ENCODE assay signal across 16 mouse cellular contexts in the genomic region with DNA sequence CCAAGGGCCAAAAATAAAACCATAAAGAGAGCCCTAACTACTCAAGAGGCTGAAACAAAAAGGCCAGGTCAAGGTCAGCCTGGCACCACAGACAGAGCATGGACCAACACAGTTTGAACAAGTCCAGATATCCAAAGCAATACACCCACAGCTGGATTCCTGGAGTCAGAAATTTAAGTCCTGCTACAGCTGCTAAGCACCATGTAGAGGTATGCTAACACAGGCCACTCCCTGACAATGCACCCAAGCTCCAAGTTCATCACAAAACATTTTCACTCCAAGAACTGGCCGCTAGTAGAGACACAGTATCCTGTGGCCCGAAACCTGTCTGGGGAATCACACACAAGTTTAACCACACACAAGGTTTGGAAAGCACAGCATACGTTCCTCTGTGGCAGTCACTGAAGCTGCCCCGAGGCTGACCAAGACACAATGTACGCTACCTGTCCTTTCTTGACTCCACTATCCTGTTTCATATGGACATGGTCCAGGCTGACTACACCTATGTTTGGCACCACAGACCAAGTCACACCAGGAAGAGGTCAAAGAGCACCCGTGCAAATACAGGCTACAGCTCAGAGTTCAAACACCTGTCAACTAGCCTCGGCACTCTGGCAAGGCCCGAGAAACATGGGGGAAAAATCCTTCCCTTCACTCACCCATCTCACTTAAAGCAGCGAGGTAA. TPM values are rescaled to one million over a fixed set of nuclear protein-coding genes. Genes with fewer than 3 reads are reported as not detected.
DNase-seq lines count a peak whose midpoint lies in the region; ATAC-seq lines count a peak whose summit lies in the region.
"Had no signal": no experiment of that assay in that cellular context is flagged by ENCODE, and none has a peak within 500 bp of the region (broad histone marks: within the 10 kb centered on the region; RNA-seq: fewer than 3 reads in every experiment).

No protein-coding gene starts in this region.

- H3K9me3 ChIP-seq in heart, embryonic 12.5 days (replicated peaks) = no peaks in the 10 kb centered on the region
- H3K9me3 ChIP-seq in kidney, embryonic 14.5 days (ENCODE audit: control insufficient read depth, low read length) = no peaks in the 10 kb centered on the region
- no peaks in the 10 kb centered on the region for H3K9me3 ChIP-seq in liver, embryonic 16.5 days (replicated peaks; ENCODE audit: control insufficient read depth, low read length)
- no peaks in the 10 kb centered on the region for H3K9me3 ChIP-seq in neural tube, embryonic 15.5 days (replicated peaks)
- H3K9me3 ChIP-seq: embryonic facial prominence, embryonic 12.5 days; G1E; limb, embryonic 12.5 days; midbrain, embryonic 10.5 days had no signal

- peak overlapping the region; percentile 55 for H3K27ac ChIP-seq in heart, embryonic 12.5 days (ENCODE audit: poor library complexity, severe bottlenecking)
- no peak overlapping the region for H3K27ac ChIP-seq in kidney, embryonic 14.5 days (ENCODE audit: low read depth, low read length)
- peak overlapping the region; percentile 57; the same call in 1 of the 2 replicates for H3K27ac ChIP-seq in liver, embryonic 16.5 days (ENCODE audit: low read length)
- no peak overlapping the region for H3K27ac ChIP-seq in neural tube, embryonic 15.5 days (replicated peaks)
- H3K27ac ChIP-seq: embryonic facial prominence, embryonic 12.5 days; forebrain, embryonic 10.5 days; limb, embryonic 12.5 days; midbrain, embryonic 10.5 days had no signal

- H3K27me3 ChIP-seq in heart, embryonic 12.5 days (replicated peaks) = no peaks in the 10 kb centered on the region
- H3K27me3 ChIP-seq in kidney, embryonic 14.5 days (ENCODE audit: control insufficient read depth, insufficient read depth, low read length) = no peaks in the 10 kb centered on the region
- H3K27me3 ChIP-seq in liver, embryonic 16.5 days (ENCODE audit: control insufficient read depth, insufficient read depth, low read depth, low read length) = no peaks in the 10 kb centered on the region
- H3K27me3 ChIP-seq in neural tube, embryonic 15.5 days (replicated peaks) = no peaks in the 10 kb centered on the region
- H3K27me3 ChIP-seq: embryonic facial prominence, embryonic 12.5 days; limb, embryonic 12.5 days had no signal

- no peak overlapping the region for H3K9ac ChIP-seq in heart, embryonic 12.5 days
- H3K9ac ChIP-seq in kidney, embryonic 14.5 days (ENCODE audit: low read depth, low read length) = no peak overlapping the region
- H3K9ac ChIP-seq in liver, embryonic 16.5 days (ENCODE audit: low read depth, low read length) = no peak overlapping the region
- H3K9ac ChIP-seq in neural tube, embryonic 15.5 days (replicated peaks) = no peak overlapping the region
- H3K9ac ChIP-seq: embryonic facial prominence, embryonic 12.5 days; limb, embryonic 12.5 days had no signal

- no peak for DNase-seq in heart, adult 18-20 months
- peak; percentile 31 to 42 for DNase-seq in kidney, adult 8-10 months
- peak; percentile 83 for DNase-seq in gonadal fat pad, adult 2 months (ENCODE audit: low read depth)
- DNase-seq: adrenal gland, postnatal 25 days; lung, postnatal 14 days; thymus, adult 2 months had no signal

- H3K36me3 ChIP-seq in heart, embryonic 12.5 days = peaks cover 43% of the 10 kb centered on the region
- peaks cover 19% of the 10 kb centered on the region; the same call in 1 of the 2 replicates for H3K36me3 ChIP-seq in kidney, embryonic 14.5 days (ENCODE audit: control insufficient read depth, insufficient read depth, low read length)
- H3K36me3 ChIP-seq in liver, embryonic 16.5 days (ENCODE audit: control insufficient read depth, insufficient read depth) = peaks cover 6% of the 10 kb centered on the region; the same call in 1 of the 2 replicates
- H3K36me3 ChIP-seq in neural tube, embryonic 15.5 days = peaks cover 20% of the 10 kb centered on the region

- no peak overlapping the region for H3K4me3 ChIP-seq in heart, embryonic 12.5 days
- H3K4me3 ChIP-seq in kidney, embryonic 14.5 days (ENCODE audit: low read length) = no peak overlapping the region
- H3K4me3 ChIP-seq in liver, embryonic 16.5 days (ENCODE audit: low read depth, low read length) = no peak overlapping the region
- no peak overlapping the region for H3K4me3 ChIP-seq in neural tube, embryonic 15.5 days (replicated peaks)
- H3K4me3 ChIP-seq: embryonic facial prominence, embryonic 12.5 days; forebrain, embryonic 10.5 days; limb, embryonic 12.5 days; midbrain, embryonic 10.5 days had no signal

- ATAC-seq in heart, embryonic 12.5 days (ENCODE audit: insufficient number of reproducible peaks, low FRiP score) = no peak
- no peak for ATAC-seq in kidney, embryonic 14.5 days (ENCODE audit: low FRiP score, low TSS enrichment)
- peak; percentile 72 for ATAC-seq in liver, embryonic 16.5 days (ENCODE audit: low read depth)
- no peak for ATAC-seq in neural tube, embryonic 15.5 days (ENCODE audit: low FRiP score)
- ATAC-seq in frontal cortex, adult (ENCODE audit: low TSS enrichment) = no peak

- no peak overlapping the region for H3K4me2 ChIP-seq in heart, embryonic 12.5 days
- H3K4me2 ChIP-seq in kidney, embryonic 14.5 days (replicated peaks; ENCODE audit: low read depth, low read length) = no peak overlapping the region
- no peak overlapping the region for H3K4me2 ChIP-seq in liver, embryonic 16.5 days (ENCODE audit: low read depth, low read length)
- no peak overlapping the region for H3K4me2 ChIP-seq in neural tube, embryonic 15.5 days
- H3K4me2 ChIP-seq: embryonic facial prominence, embryonic 12.5 days; limb, embryonic 12.5 days had no signal

- 87% methylated on average over 9 of the region's 9 CpGs for WGBS in heart, embryonic 12.5 days
- 95% methylated on average over 9 of the region's 9 CpGs for WGBS in kidney, embryonic 14.5 days
- WGBS in liver, embryonic 16.5 days (ENCODE audit: insufficient replicate concordance) = 74% methylated on average over 9 of the region's 9 CpGs
- 98% methylated on average over 9 of the region's 9 CpGs for WGBS in neural tube, embryonic 15.5 days

- H3K4me1 ChIP-seq in heart, embryonic 12.5 days (replicated peaks) = peaks cover 34% of the 10 kb centered on the region
- no peaks in the 10 kb centered on the region for H3K4me1 ChIP-seq in kidney, embryonic 14.5 days (ENCODE audit: control insufficient read depth, insufficient read depth, low read length)
- H3K4me1 ChIP-seq in liver, embryonic 16.5 days (ENCODE audit: control insufficient read depth, low read depth, low read length) = peaks cover 5% of the 10 kb centered on the region
- no peaks in the 10 kb centered on the region for H3K4me1 ChIP-seq in neural tube, embryonic 15.5 days
- H3K4me1 ChIP-seq: embryonic facial prominence, embryonic 12.5 days; limb, embryonic 12.5 days; midbrain, embryonic 10.5 days had no signal

RNA-seq across cellular contexts. Expression of gene Grb2, which starts 28.7 kb away (rescaled TPM):
- polyA plus RNA-seq in heart, embryonic 12.5 days (2016; fragmentation: Nextera tagmentation; extraction: Ambion mirVana) = 95.9 and 113 TPM in 2 replicates
- 100 to 1,000 TPM in 1 of 2 experiments, 10 to 100 TPM in 1; 98.4 to 111 TPM for total RNA-seq in heart, adult 18-20 months (2021)
- 47.7 and 53.0 TPM in 2 replicates for polyA plus RNA-seq in kidney, embryonic 14.5 days (2014; fragmentation: Nextera tagmentation; extraction: Ambion mirVana)
- polyA plus RNA-seq in gonadal fat pad, adult 2 months (2012; rRNA removed) = 41.2 and 42.4 TPM in 2 replicates
- 49.1 and 53.1 TPM in 2 replicates for polyA plus RNA-seq in liver, embryonic 16.5 days (2015; fragmentation: Nextera tagmentation; extraction: Ambion mirVana)
- 192 and 194 TPM in 2 replicates for polyA plus RNA-seq in neural tube, embryonic 15.5 days (2015; fragmentation: Nextera tagmentation; extraction: Ambion mirVana)

RNA-seq across cellular contexts. Expression of gene Slc25a19, which starts 51.6 kb away (rescaled TPM):
- 39.9 and 42.1 TPM in 2 replicates for polyA plus RNA-seq in heart, embryonic 12.5 days (2016; fragmentation: Nextera tagmentation; extraction: Ambion mirVana)
- 10 to 100 TPM; 35.3 to 38.3 TPM for total RNA-seq in heart, adult 18-20 months (2021)
- 35.3 and 40.8 TPM in 2 replicates for polyA plus RNA-seq in kidney, embryonic 14.5 days (2014; fragmentation: Nextera tagmentation; extraction: Ambion mirVana)
- 76.9 and 146 TPM in 2 replicates for polyA plus RNA-seq in gonadal fat pad, adult 2 months (2012; rRNA removed)
- 8.7 and 8.8 TPM in 2 replicates for polyA plus RNA-seq in liver, embryonic 16.5 days (2015; fragmentation: Nextera tagmentation; extraction: Ambion mirVana)
- polyA plus RNA-seq in neural tube, embryonic 15.5 days (2015; fragmentation: Nextera tagmentation; extraction: Ambion mirVana) = 49.0 and 52.8 TPM in 2 replicates

Comparison
In these comparisons a context has a peak if more than half of its experiments do, and no peak if none do; other contexts are left out.
1. H3K27ac ChIP-seq: peak in heart, embryonic 12.5 days (single experiment) and liver, embryonic 16.5 days (single experiment); none in kidney, embryonic 14.5 days (single experiment) and neural tube, embryonic 15.5 days (single experiment).
2. DNase-seq: peak in kidney, adult 8-10 months (2 of 2) and gonadal fat pad, adult 2 months (single experiment); none in heart, adult 18-20 months (0 of 2).